Mouse (Mus musculus) kidney, postnatal 14 days (tissue): ENCODE measurements at regions not wholly inside any gene's neighbourhood (a gene's known extent, or its start where the extent isn't known, plus 50 kb on each side); places are given as distances from the start of the nearest gene placed in this dataset.
"Not testable (repeated sequence)": the region's sequence is repeated elsewhere in the genome, so short reads cannot be mapped to it uniquely, and the experiment has no call there.

Experiments used
- DNase-seq: peaks from one replicate; pipeline ENCODE4 v3.0.0; 2022; ENCODE audit warnings: mixed read lengths

- no peak for DNase-seq
Measured at GRCm38 (mm10) chr15:8831720-8832620, 121.4 kb upstream of the Slc1a3 start.

GRCm38 (mm10) chr15:8824861-8825260 lies 114.3 kb upstream of the Slc1a3 start:
- DNase-seq, result no peak

- not testable (repeated sequence) for DNase-seq
Measured at GRCm38 (mm10) chr15:8822795-8823194, 112.2 kb upstream of the Slc1a3 start.

GRCm38 (mm10) chr15:8817542-8817941 lies 107.0 kb upstream of the Slc1a3 start:
- no peak for DNase-seq

- peak; percentile 27 for DNase-seq
Measured at GRCm38 (mm10) chr15:8816501-8817368, 106.2 kb upstream of the Slc1a3 start.

GRCm38 (mm10) chr15:8815958-8816357 lies 105.4 kb upstream of the Slc1a3 start:
- no peak for DNase-seq

GRCm38 (mm10) chr15:8815277-8815676 lies 104.7 kb upstream of the Slc1a3 start:
- no peak for DNase-seq

GRCm38 (mm10) chr15:8806354-8806753 lies 95.8 kb upstream of the Slc1a3 start:
- DNase-seq, result no peak

GRCm38 (mm10) chr15:8805565-8805964 lies 95.0 kb upstream of the Slc1a3 start:
- DNase-seq, result not testable (repeated sequence)

- no peak for DNase-seq
Measured at GRCm38 (mm10) chr15:8802058-8802457, 91.5 kb upstream of the Slc1a3 start.

GRCm38 (mm10) chr15:8797015-8797414 lies 86.5 kb upstream of the Slc1a3 start:
- peak; percentile 37 for DNase-seq

GRCm38 (mm10) chr15:8792106-8792505 lies 81.5 kb upstream of the Slc1a3 start:
- no peak for DNase-seq

- no peak for DNase-seq
Measured at GRCm38 (mm10) chr15:8789924-8790323, 79.4 kb upstream of the Slc1a3 start.

GRCm38 (mm10) chr15:8789000-8789399 lies 78.4 kb upstream of the Slc1a3 start:
- no peak for DNase-seq

GRCm38 (mm10) chr15:8785537-8785936 lies 75.0 kb upstream of the Slc1a3 start:
- DNase-seq, result no peak

GRCm38 (mm10) chr15:8783567-8783966 lies 73.0 kb upstream of the Slc1a3 start:
- no peak for DNase-seq

GRCm38 (mm10) chr15:8783036-8783435 lies 72.5 kb upstream of the Slc1a3 start:
- no peak for DNase-seq

GRCm38 (mm10) chr15:8782131-8782507 lies 71.6 kb upstream of the Slc1a3 start:
- no peak for DNase-seq

GRCm38 (mm10) chr15:8781159-8782130 lies 70.9 kb upstream of the Slc1a3 start:
- DNase-seq, result no peak

GRCm38 (mm10) chr15:8780371-8780866 lies 69.9 kb upstream of the Slc1a3 start:
- DNase-seq, result peak; percentile 7

GRCm38 (mm10) chr15:8767624-8768571 lies 57.3 kb upstream of the Slc1a3 start:
- no peak for DNase-seq
